Mouse (Mus musculus): ENCODE data around the gene Klhdc7b. TPM values are rescaled to one million over a fixed set of nuclear protein-coding genes. Genes with fewer than 3 reads are reported as not detected.

The Klhdc7b gene
- total and polyA plus RNA-seq, 3 experiments: 0.05 TPM; not detected in 2

GRCm38 (mm10) chr15:89406691-89407090 lies 22.0 kb downstream of the Klhdc7b start:
- H3K4me1 ChIP-seq (ENCODE audit: insufficient read depth, low read depth, low read length): no peaks in the 10 kb centered on the region
- no peak for DNase-seq (ENCODE audit: low spot score)
- H3K27me3 ChIP-seq (ENCODE audit: insufficient read depth, low read length): peaks cover 10% of the 10 kb centered on the region; the same call in 1 of the 2 replicates
- H3K9me3 ChIP-seq (replicated peaks): peaks cover 4% of the 10 kb centered on the region
- H3K36me3 ChIP-seq (replicated peaks): no peaks in the 10 kb centered on the region
- no peak overlapping the region for H3K4me3 ChIP-seq (ENCODE audit: low read depth, low read length)
- no peak for ATAC-seq (ENCODE audit: extremely low read depth, insufficient number of reproducible peaks, low FRiP score, poor library complexity, severe bottlenecking)
- TF ChIP-seq CTCF (IDR thresholded peaks at IDR 0.05; ENCODE audit: low read depth, low read length): no peak
- TF ChIP-seq GATA1 (IDR thresholded peaks at IDR 0.05; ENCODE audit: borderline replicate concordance, low read length): no peak
- no peak for TF ChIP-seq TAL1 (conservative IDR thresholded peaks at IDR 0.05; ENCODE audit: low read depth, low read length)
- TF ChIP-seq POLR2AphosphoS5 (IDR thresholded peaks at IDR 0.05; ENCODE audit: insufficient replicate concordance, low read depth, low read length): no peak
- TF ChIP-seq GATA2 (IDR thresholded peaks at IDR 0.05; ENCODE audit: borderline replicate concordance, low read depth, low read length): no peak

- H3K4me1 ChIP-seq (ENCODE audit: insufficient read depth, low read depth, low read length): no peaks in the 10 kb centered on the region
- peaks cover 4% of the 10 kb centered on the region for H3K9me3 ChIP-seq (replicated peaks)
- peaks cover 1% of the 10 kb centered on the region for H3K36me3 ChIP-seq (replicated peaks)
- no peak within 1 kb of the TSS for H3K4me3 ChIP-seq (ENCODE audit: low read depth, low read length)
- ATAC-seq (ENCODE audit: extremely low read depth, insufficient number of reproducible peaks, low FRiP score, poor library complexity, severe bottlenecking) (no peak), DNase-seq (ENCODE audit: low spot score) (no peak)
- peaks cover 10% of the 10 kb centered on the region; the same call in 1 of the 2 replicates for H3K27me3 ChIP-seq (ENCODE audit: insufficient read depth, low read length)
- TF ChIP-seq TAL1 (conservative IDR thresholded peaks at IDR 0.05; ENCODE audit: low read depth, low read length) (no peak), GATA1 (IDR thresholded peaks at IDR 0.05; ENCODE audit: borderline replicate concordance, low read length) (no peak), POLR2AphosphoS5 (IDR thresholded peaks at IDR 0.05; ENCODE audit: insufficient replicate concordance, low read depth, low read length) (no peak), GATA2 (IDR thresholded peaks at IDR 0.05; ENCODE audit: borderline replicate concordance, low read depth, low read length) (no peak), CTCF (IDR thresholded peaks at IDR 0.05; ENCODE audit: low read depth, low read length) (no peak)
These were observed 25.4 kb downstream of the Klhdc7b start, which contains the start of gene Syce3 for GRCm38 (mm10) chr15:89410118-89410517. Gene Syce3, minus strand, starts transcription at chr15:89410503.

GRCm38 (mm10) chr15:89415282-89415681 lies 30.6 kb downstream of the Klhdc7b start:
- H3K9me3 ChIP-seq (replicated peaks): no peaks in the 10 kb centered on the region
- H3K27me3 ChIP-seq (ENCODE audit: insufficient read depth, low read length): peaks cover 4% of the 10 kb centered on the region; the same call in 1 of the 2 replicates
- no peaks in the 10 kb centered on the region for H3K4me1 ChIP-seq (ENCODE audit: insufficient read depth, low read depth, low read length)
- TF ChIP-seq POLR2AphosphoS5 (IDR thresholded peaks at IDR 0.05; ENCODE audit: insufficient replicate concordance, low read depth, low read length): no peak
- no peak for TF ChIP-seq GATA1 (IDR thresholded peaks at IDR 0.05; ENCODE audit: borderline replicate concordance, low read length)
- no peak for TF ChIP-seq TAL1 (conservative IDR thresholded peaks at IDR 0.05; ENCODE audit: low read depth, low read length)
- no peak for TF ChIP-seq GATA2 (IDR thresholded peaks at IDR 0.05; ENCODE audit: borderline replicate concordance, low read depth, low read length)
- no peak for TF ChIP-seq CTCF (IDR thresholded peaks at IDR 0.05; ENCODE audit: low read depth, low read length)
- DNase-seq (ENCODE audit: low spot score) (no peak), ATAC-seq (ENCODE audit: extremely low read depth, insufficient number of reproducible peaks, low FRiP score, poor library complexity, severe bottlenecking) (no peak)
- no peak overlapping the region for H3K4me3 ChIP-seq (ENCODE audit: low read depth, low read length)
- H3K36me3 ChIP-seq (replicated peaks): peaks cover 47% of the 10 kb centered on the region

- ATAC-seq (ENCODE audit: extremely low read depth, insufficient number of reproducible peaks, low FRiP score, poor library complexity, severe bottlenecking) (no peak), DNase-seq (ENCODE audit: low spot score) (no peak)
- H3K27me3 ChIP-seq (ENCODE audit: insufficient read depth, low read length): no peaks in the 10 kb centered on the region
- peaks cover 96% of the 10 kb centered on the region for H3K36me3 ChIP-seq (replicated peaks)
- no peak for TF ChIP-seq TAL1 (conservative IDR thresholded peaks at IDR 0.05; ENCODE audit: low read depth, low read length)
- TF ChIP-seq CTCF (IDR thresholded peaks at IDR 0.05; ENCODE audit: low read depth, low read length): no peak
- TF ChIP-seq POLR2AphosphoS5 (IDR thresholded peaks at IDR 0.05; ENCODE audit: insufficient replicate concordance, low read depth, low read length): no peak
- no peaks in the 10 kb centered on the region for H3K9me3 ChIP-seq (replicated peaks)
- no peak overlapping the region for H3K4me3 ChIP-seq (ENCODE audit: low read depth, low read length)
- H3K4me1 ChIP-seq (ENCODE audit: insufficient read depth, low read depth, low read length): no peaks in the 10 kb centered on the region; the same call in none of the 2 replicates
These were observed 37.2 kb downstream of the Klhdc7b start for GRCm38 (mm10) chr15:89421938-89422337.

- no peak for TF ChIP-seq CTCF (IDR thresholded peaks at IDR 0.05; ENCODE audit: low read depth, low read length)
- Histone ChIP-seq H3K9me3 (replicated peaks) (no peaks in the 10 kb centered on the region), H3K4me1 (ENCODE audit: insufficient read depth, low read depth, low read length) (peaks cover 14% of the 10 kb centered on the region), H3K27me3 (ENCODE audit: insufficient read depth, low read length) (no peaks in the 10 kb centered on the region), H3K4me3 (ENCODE audit: low read depth, low read length) (no peak overlapping the region), H3K36me3 (replicated peaks) (peaks cover 86% of the 10 kb centered on the region)
- no peak for ATAC-seq (ENCODE audit: extremely low read depth, insufficient number of reproducible peaks, low FRiP score, poor library complexity, severe bottlenecking)
- DNase-seq (ENCODE audit: low spot score): no peak
These were observed 39.9 kb downstream of the Klhdc7b start for GRCm38 (mm10) chr15:89424621-89425020.

GRCm38 (mm10) chr15:89425711-89426121 lies 41.0 kb downstream of the Klhdc7b start, which contains the start of gene Cpt1b:
Gene Cpt1b, minus strand, starts transcription at chr15:89425863.
- no peak for TF ChIP-seq TAL1 (conservative IDR thresholded peaks at IDR 0.05; ENCODE audit: low read depth, low read length)
- no peak for TF ChIP-seq GATA2 (IDR thresholded peaks at IDR 0.05; ENCODE audit: borderline replicate concordance, low read depth, low read length)
- no peak for TF ChIP-seq CTCF (IDR thresholded peaks at IDR 0.05; ENCODE audit: low read depth, low read length)
- no peak for TF ChIP-seq GATA1 (IDR thresholded peaks at IDR 0.05; ENCODE audit: borderline replicate concordance, low read length)
- TF ChIP-seq POLR2AphosphoS5 (IDR thresholded peaks at IDR 0.05; ENCODE audit: insufficient replicate concordance, low read depth, low read length): no peak
- H3K4me3 ChIP-seq (ENCODE audit: low read depth, low read length): no peak within 1 kb of the TSS
- no peak for DNase-seq (ENCODE audit: low spot score)

GRCm38 (mm10) chr15:89426716-89427115 lies 42.0 kb downstream of the Klhdc7b start:
- no peak for ATAC-seq (ENCODE audit: extremely low read depth, insufficient number of reproducible peaks, low FRiP score, poor library complexity, severe bottlenecking)
- no peak for TF ChIP-seq CTCF (IDR thresholded peaks at IDR 0.05; ENCODE audit: low read depth, low read length)
- TF ChIP-seq POLR2AphosphoS5 (IDR thresholded peaks at IDR 0.05; ENCODE audit: insufficient replicate concordance, low read depth, low read length): no peak
- no peak for TF ChIP-seq GATA2 (IDR thresholded peaks at IDR 0.05; ENCODE audit: borderline replicate concordance, low read depth, low read length)
- no peak for TF ChIP-seq GATA1 (IDR thresholded peaks at IDR 0.05; ENCODE audit: borderline replicate concordance, low read length)
- no peak for TF ChIP-seq TAL1 (conservative IDR thresholded peaks at IDR 0.05; ENCODE audit: low read depth, low read length)
- DNase-seq (ENCODE audit: low spot score): no peak
- H3K27me3 ChIP-seq (ENCODE audit: insufficient read depth, low read length): no peaks in the 10 kb centered on the region
- H3K4me3 ChIP-seq (ENCODE audit: low read depth, low read length): no peak overlapping the region
- H3K4me1 ChIP-seq (ENCODE audit: insufficient read depth, low read depth, low read length): peaks cover 23% of the 10 kb centered on the region
- no peaks in the 10 kb centered on the region for H3K9me3 ChIP-seq (replicated peaks)
- peaks cover 70% of the 10 kb centered on the region for H3K36me3 ChIP-seq (replicated peaks)

More at GRCm38 (mm10) chr15:89425711-89426121, 41.0 kb downstream of the Klhdc7b start, which contains the start of gene Cpt1b:
- H3K9me3 ChIP-seq (replicated peaks): no peaks in the 10 kb centered on the region
- peaks cover 14% of the 10 kb centered on the region for H3K4me1 ChIP-seq (ENCODE audit: insufficient read depth, low read depth, low read length)
- H3K27me3 ChIP-seq (ENCODE audit: insufficient read depth, low read length): no peaks in the 10 kb centered on the region
- ATAC-seq (ENCODE audit: extremely low read depth, insufficient number of reproducible peaks, low FRiP score, poor library complexity, severe bottlenecking): no peak
- peaks cover 76% of the 10 kb centered on the region for H3K36me3 ChIP-seq (replicated peaks)

Measured in G1E (cell line).